Mouse (Mus musculus): Measurements from ENCODE around the gene Ddrgk1. TPM values are rescaled to one million over a fixed set of nuclear protein-coding genes. Genes with fewer than 3 reads are reported as not detected.

Gene Ddrgk1
- total RNA-seq (2021) = 10 to 100 TPM; 53.3 to 62.4 TPM
- long read RNA-seq, experiment 1, transcript Ddrgk1-201 (9 exons, 1,238 nt) = major isoform, 73 of 77 reads
- long read RNA-seq, experiment 1, partial matches to known transcripts = 1 of 77 reads
- long read RNA-seq, experiment 1, other reads (novel, unspliced or antisense) = 3 of 77 reads
- long read RNA-seq, experiment 2, transcript Ddrgk1-201 (9 exons, 1,238 nt) = major isoform, 73 of 79 reads
- long read RNA-seq, experiment 2, partial matches to known transcripts = 3 of 79 reads
- long read RNA-seq, experiment 2, other reads (novel, unspliced or antisense) = 3 of 79 reads

- peak; percentile 93 for DNase-seq
- intact Hi-C loops (cut with DNase I) = no loop called here
These were observed at the start of gene Ddrgk1 for GRCm38 (mm10) chr2:130664102-130664701. Gene Ddrgk1 (minus strand): TSS chr2:130664659.

- no peak for DNase-seq
- intact Hi-C loops (cut with DNase I) = no loop called here
These were observed 42.6 kb upstream of the Ddrgk1 start for GRCm38 (mm10) chr2:130707057-130707456.

- intact Hi-C loops (cut with DNase I) = no loop called here
- no peak for DNase-seq
These were observed 42.1 kb upstream of the Ddrgk1 start for GRCm38 (mm10) chr2:130706602-130707001.

- intact Hi-C loops (cut with DNase I) = no loop called here
- no peak for DNase-seq
These were observed 40.7 kb upstream of the Ddrgk1 start for GRCm38 (mm10) chr2:130705178-130705577.

- peak in 1 of 2 experiments; percentile 14 for DNase-seq
- intact Hi-C loops (cut with DNase I) = no loop called here
These were observed 39.9 kb upstream of the Ddrgk1 start for GRCm38 (mm10) chr2:130704040-130705001.

- intact Hi-C loops (cut with DNase I) = no loop called here
- DNase-seq = no peak
These were observed 33.4 kb upstream of the Ddrgk1 start for GRCm38 (mm10) chr2:130697821-130698266.

- DNase-seq = peak; percentile 56 to 61
- intact Hi-C loops (cut with DNase I) = no loop called here
These were observed 32.8 kb upstream of the Ddrgk1 start, which contains the start of gene Slc4a11 for GRCm38 (mm10) chr2:130697153-130697810. Gene Slc4a11 (minus strand): TSS chr2:130697519.

- no peak for DNase-seq
- intact Hi-C loops (cut with DNase I) = no loop called here
These were observed 32.3 kb upstream of the Ddrgk1 start for GRCm38 (mm10) chr2:130696700-130697152.

- intact Hi-C loops (cut with DNase I) = no loop called here
- DNase-seq = no peak
These were observed 29.1 kb upstream of the Ddrgk1 start for GRCm38 (mm10) chr2:130693563-130693962.

- no peak for DNase-seq
- intact Hi-C loops (cut with DNase I) = no loop called here
These were observed 24.6 kb upstream of the Ddrgk1 start for GRCm38 (mm10) chr2:130689011-130689410.

- no peak for DNase-seq
- intact Hi-C loops (cut with DNase I) = no loop called here
These were observed 21.0 kb upstream of the Ddrgk1 start for GRCm38 (mm10) chr2:130685426-130685825.

GRCm38 (mm10) chr2:130681531-130681930, 17.1 kb upstream of the Ddrgk1 start:
- intact Hi-C loops (cut with DNase I) = no loop called here
- DNase-seq = no peak

GRCm38 (mm10) chr2:130679899-130680298, 15.4 kb upstream of the Ddrgk1 start:
- no peak for DNase-seq
- intact Hi-C loops (cut with DNase I) = no loop called here

- no peak for DNase-seq
- intact Hi-C loops (cut with DNase I) = no loop called here
These were observed 14.7 kb upstream of the Ddrgk1 start for GRCm38 (mm10) chr2:130679154-130679553.

GRCm38 (mm10) chr2:130677211-130677610, 12.8 kb upstream of the Ddrgk1 start:
- DNase-seq = no peak
- intact Hi-C loops (cut with DNase I) = no loop called here

GRCm38 (mm10) chr2:130667559-130667958, 3.1 kb upstream of the Ddrgk1 start, which contains the start of gene Itpa:
Gene Itpa (plus strand): TSS chr2:130667610.
- peak; percentile 83 to 88 for DNase-seq
- intact Hi-C loops (cut with DNase I) = no loop called here

- DNase-seq = no peak
- intact Hi-C loops (cut with DNase I) = no loop called here
These were observed 1.1 kb downstream of the Ddrgk1 start for GRCm38 (mm10) chr2:130663342-130663741.

GRCm38 (mm10) chr2:130658530-130658929, 5.9 kb downstream of the Ddrgk1 start:
- intact Hi-C loops (cut with DNase I) = no loop called here
- no peak for DNase-seq

- intact Hi-C loops (cut with DNase I) = no loop called here
- no peak for DNase-seq
These were observed 6.9 kb downstream of the Ddrgk1 start for GRCm38 (mm10) chr2:130657541-130657940.

- no peak for DNase-seq
These were observed 7.9 kb downstream of the Ddrgk1 start for GRCm38 (mm10) chr2:130656536-130656935.

More at GRCm38 (mm10) chr2:130656536-130656935, 7.9 kb downstream of the Ddrgk1 start:
- intact Hi-C loops (cut with DNase I) = no loop called here
